Mouse (Mus musculus) kidney, adult 2 months (tissue): ENCODE results near the gene Cdk5r2.

Source experiments
- CTCF ChIP-seq: fragments of 200-500 bp; conservative IDR thresholded peaks from 2 replicates; pipeline ENCODE4 v1.5.1; 2011; ENCODE audit warnings: low read depth, mild to moderate bottlenecking, control low read depth, low read length, moderate library complexity, mixed read lengths; ENCODE audit not compliant: insufficient read depth, insufficient read length
- POLR2A ChIP-seq: fragments of 200-500 bp; IDR thresholded peaks from one replicate; pipeline ENCODE4 v1.6.1; 2011; ENCODE audit warnings: low read depth, low read length, control low read depth

DNA sequence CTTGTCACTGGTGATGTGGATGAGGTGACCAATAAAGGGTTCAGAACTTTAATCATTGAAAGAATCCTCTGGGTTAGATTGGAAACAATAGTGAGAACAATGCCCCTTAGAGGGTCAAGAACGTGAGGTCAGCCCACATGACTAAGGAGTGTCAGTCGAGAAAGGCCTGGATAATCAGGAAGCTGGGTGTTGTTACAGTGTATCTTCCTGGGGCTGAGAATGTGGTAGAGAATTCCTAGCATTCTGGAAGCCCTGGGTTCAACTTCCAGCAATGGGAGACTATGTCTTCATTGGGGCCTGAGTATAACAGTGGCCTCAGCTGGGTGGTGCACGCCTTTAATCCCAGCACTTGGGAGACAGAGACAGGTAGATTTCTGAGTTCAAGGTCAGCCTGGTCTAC lies 22.5 kb downstream of the Cdk5r2 start:
- TF ChIP-seq POLR2A, result no peak
- TF ChIP-seq CTCF, result no peak
